Mouse (Mus musculus) CD4-positive, CD25-positive, alpha-beta regulatory T cell, adult 4 months (primary cell): Measurements from ENCODE around the gene Rbm44. TPM values are rescaled to one million over a fixed set of nuclear protein-coding genes. Genes with fewer than 3 reads are reported as not detected.

Experiments
- ATAC-seq: one replicate; pipeline ENCODE4 v1.8.0; 2017
- polyA plus RNA-seq, 2 experiments: library from polyadenylated mRNA; unstranded; fragments of 100-300 nt; shearing (Covaris generic); gene quantifications; one replicate each; pipeline ENCODE4 v1.2.1; 2017

Rbm44 gene
- 1 to 10 TPM in 1 of 2 experiments, under 1 TPM in 1; 0.83 to 2.2 TPM for polyA plus RNA-seq

DNA sequence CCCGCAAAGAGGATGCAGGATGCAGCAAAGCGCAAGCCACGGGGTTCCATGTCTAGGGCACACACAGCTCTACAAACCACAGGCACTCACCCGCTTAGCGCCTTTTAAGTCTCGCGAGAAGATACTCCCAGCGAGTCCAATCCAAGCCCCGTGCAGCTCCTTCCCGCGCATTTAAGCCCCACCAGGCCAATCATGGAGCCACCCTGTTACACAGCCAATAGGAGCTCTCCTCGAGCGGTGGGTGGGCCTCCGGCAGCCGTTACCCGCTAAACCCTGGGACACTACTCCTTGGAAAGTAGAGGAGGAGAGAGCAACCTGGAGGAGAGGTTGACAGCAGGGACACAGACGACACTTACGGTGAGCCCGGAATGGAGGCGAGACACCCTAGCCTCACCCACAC is at the start of gene Rbm44:
TSS of gene Rbm44 (plus strand) at position 277 of the 400 bp plus-strand sequence.
- ATAC-seq, result peak; percentile 81

DNA sequence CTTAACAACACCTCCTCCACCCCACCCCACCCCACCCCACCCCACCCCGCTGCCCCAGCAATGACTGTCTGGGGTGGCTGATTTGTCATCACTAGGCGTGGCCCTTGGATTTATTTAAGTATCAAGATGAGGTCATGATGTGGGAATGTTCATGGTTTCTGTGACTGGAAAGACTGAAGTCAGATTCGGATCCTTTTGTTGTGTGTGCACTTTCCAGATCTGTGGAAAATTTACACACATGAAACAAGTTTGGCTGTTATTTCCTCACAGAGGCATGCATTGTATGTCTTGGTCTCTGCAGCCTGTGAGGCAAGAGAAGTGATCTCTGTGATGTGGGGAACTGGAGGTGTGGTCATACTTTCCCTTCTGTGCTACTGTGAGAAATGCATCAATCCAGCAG is 49.6 kb upstream of the Rbm44 start:
- ATAC-seq, result peak; percentile 53

DNA sequence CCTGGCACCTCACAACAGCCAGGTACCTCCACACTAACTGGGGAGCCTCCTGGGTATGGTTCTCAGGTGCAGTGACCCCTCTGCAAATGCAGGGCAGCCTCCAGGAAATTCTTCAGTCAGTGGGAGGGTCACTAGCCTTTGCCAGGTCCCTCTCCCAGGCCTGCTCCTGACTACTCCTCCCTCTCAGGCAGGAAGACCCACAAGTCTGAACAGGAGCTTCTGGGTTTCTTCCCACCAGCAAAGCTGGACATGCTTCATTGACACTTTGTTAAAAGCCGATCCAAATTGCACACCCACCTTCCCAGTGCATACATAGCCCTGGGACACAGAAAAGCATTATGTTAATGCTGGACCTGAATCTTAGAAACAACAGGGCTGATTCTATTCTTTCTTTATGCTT is 49.0 kb upstream of the Rbm44 start:
- no peak for ATAC-seq

DNA sequence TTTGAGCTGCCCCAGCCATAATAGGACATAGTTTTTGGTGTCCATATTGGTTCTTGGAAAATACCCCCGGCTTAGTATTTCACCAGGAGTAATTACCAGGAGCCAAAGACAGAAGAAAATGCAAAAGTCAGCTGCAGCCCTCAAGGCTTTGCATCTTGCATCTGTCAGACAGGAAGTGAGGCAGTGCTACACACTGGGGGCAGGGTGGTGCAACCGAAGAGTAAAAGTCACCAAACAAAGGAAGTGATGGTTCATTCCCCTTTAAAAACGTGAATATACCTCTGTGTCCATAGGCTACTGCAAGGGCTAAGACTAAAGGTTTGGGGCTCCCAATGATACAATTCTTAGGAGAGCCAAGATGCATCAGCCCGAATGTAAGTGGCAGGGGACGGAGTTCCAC is 48.4 kb upstream of the Rbm44 start:
- ATAC-seq, result peak; percentile 61

DNA sequence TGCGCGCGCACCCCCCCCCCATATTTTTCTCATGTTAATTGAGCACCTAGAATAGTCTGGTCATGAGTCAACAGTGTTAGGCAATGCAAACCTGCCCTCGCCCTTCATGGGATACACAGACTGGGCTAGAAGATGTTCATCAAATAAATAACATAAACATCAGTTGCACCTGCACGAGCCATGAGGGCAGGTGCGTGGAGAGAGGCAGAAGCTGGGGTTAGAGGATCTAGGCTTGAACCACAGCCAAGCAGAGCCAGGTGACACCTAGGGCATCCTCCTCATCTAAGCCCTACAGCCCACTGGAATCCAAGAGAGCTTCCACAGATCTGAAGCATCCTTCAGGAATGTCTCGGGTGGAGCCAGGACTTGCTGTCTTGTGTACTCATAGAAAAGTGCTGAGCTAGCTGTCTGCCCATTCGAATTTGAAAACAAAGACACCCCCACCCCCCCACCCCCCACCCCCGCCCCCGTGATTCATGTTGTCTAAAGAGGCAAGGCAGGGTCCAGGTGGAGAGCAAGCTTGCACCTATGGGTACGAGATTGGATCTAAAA is 47.5 kb upstream of the Rbm44 start:
- ATAC-seq, result no peak

DNA sequence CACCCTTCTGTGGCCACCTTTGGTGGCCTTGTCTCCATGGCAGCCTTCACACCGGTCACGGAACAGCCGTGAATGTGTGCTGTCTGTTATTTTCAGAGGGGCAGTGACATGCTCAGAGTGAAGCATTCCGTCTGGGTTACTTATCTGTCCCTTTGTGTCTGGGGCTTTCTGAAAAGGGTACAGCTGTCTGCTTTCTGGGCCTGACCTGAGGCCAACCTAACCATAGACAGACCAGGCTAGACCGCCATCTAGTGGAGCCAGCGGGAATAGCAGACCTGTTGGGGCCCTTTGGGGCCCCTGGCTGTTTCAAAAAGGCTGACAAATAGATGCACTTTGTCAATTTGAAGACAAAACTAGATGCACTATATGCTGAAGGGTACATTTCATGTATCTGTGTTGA is 46.0 kb upstream of the Rbm44 start:
- ATAC-seq, result peak; percentile 48

DNA sequence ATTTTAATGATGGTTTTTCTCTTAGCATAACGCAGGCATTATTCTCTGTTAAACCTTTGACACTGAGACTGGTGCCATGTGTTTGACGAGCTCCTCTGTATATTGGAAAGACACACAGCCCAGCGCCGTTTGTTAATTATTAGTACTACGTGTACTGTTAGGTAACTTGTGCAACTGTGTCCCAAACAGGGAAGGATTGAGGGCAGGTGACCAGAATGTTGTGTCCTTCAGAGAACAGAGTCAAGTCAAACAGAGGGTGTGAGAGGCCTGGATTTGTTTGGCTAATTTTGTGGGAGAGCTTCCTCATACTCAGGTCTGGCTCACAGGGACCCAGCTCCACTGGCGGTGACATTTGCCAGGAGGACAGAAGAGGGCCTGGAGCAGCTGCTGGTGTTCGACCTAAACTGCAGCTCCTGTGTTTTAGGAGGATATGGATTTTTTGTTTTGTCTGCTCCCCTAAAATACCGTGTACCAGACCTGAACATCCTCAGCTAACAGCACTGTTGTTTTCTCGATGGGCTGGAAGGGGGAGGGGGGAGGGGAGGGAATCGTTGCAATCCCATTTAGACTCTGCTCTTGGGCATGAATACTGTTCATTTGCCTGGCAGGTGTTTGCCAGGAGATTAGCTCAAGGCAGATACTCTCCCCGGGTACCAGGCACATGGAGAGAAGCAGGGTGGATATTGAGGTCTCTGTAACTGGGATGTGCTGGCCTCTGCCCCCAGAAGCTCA is 43.0 kb upstream of the Rbm44 start:
- ATAC-seq, result no peak

DNA sequence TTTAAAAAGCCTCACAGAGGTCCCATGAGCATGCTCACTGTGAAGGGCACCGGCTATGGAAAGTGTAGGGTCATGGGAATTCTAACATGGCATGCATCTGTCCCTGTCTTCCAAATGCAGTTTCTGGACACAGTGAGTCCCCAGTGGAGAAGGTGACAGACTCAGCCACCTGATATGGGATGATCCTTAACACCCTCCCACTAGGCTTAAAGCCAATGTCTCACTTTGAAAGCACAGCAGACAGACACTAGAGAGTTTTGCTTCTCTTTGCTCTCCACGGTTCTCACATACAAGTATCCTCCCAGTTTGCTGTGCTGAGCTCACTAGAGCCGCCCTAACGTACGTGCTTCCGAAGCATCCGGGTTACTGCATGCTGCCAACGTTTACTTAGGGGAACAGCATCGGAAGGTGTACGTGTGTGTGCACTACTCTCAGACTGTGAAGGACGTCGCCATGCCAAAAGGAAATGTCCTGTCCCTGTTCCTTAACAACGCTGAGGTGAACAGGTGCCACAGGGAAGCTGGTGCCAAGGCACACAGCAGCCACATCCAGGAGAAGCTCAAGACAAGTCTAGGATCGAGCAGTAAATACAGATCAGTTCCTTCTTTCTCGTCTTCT is 41.4 kb upstream of the Rbm44 start:
- no peak for ATAC-seq

DNA sequence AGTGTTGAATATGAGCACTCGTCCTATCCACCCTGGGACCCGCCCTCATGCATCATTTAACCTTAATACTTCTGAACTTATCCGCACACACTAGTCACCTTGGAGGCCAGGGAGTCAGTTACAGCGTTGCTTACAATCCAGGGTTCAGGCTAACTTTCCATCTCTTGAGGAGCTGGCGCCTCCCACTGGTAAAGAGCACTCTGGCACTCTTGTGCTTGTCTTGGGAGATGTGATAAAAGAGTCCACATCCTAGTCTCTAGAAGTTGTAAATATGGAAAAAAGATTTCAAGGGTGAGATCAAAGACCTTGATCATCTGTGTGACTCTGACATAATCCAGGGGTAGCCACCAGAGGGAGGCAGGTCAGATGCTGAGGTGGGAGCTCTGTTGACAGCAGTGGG is 37.3 kb upstream of the Rbm44 start:
- ATAC-seq, result no peak

DNA sequence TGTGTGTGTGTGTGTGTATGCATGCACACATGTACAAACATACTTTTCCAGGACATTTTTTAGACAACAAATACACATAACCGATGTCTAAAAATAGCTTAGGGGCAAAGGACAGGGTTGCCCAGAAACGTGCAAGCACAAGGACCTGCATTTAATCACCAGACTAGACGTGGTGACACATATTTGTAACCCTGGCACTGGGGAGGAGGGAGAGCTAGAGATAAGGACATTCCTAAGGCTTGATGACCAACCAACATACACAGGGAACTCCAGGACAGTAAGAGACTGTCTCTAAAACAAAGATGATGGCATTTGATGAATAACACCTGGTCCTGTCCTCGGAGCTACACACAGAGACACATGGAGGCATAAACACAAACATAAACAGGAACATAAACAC is 35.6 kb upstream of the Rbm44 start:
- ATAC-seq, result no peak

DNA sequence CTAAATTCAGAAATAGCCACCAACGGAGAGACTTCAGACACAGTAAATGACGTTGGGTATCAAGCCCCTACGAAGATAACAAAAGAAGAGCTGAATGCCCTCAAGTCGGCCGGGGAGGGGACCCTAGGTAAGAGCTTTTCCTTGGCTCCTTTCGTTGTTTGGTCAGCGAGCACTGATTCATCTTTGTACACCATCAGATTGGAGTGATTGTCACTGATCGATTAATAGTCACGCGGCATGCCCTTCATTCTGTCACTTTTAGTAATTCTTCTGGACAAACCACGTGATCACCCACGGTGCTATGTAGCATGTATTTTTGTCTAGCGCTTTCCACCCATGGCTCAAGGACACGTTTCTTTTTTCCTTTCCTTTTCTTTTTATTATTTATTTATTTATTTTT is 32.7 kb upstream of the Rbm44 start:
- no peak for ATAC-seq

DNA sequence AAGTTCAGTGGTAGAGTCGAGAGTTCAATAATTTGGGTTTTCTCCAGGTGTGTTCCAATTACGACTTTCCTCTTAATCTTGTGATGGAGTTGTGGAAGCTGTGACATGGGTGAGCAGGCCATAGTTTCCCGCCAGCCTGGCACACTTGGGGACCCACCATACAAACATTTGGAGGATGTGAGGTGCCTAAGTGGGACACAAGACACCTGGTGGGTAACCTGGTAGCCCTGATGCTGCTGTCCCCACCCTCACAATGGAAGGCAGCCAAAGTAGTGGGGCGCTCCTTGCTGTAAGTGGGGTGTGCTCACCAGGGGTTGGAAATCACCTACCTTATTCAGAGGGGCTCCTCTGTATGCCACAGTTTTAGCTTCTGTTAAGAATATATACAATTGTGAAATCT is 32.3 kb upstream of the Rbm44 start:
- no peak for ATAC-seq

DNA sequence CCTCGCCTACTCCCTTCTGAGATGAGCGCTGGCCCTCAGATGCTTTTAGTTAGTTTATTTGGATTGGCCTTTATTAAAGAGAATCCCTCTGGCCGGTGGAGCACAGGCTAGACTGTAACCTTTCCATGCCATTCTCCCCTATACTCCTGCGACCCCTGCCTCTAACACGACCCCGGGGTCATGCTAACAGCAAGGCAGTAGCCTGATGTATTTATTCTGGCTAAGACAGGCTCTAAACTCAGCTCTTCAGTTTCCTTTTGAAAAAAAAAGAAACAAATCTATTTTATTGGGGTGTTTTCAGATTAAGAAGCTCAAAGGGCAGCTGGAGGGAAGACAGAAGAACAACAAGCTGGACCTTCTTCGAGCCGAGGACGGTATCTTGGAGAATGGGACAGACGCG is 22.8 kb upstream of the Rbm44 start:
- ATAC-seq, result no peak

DNA sequence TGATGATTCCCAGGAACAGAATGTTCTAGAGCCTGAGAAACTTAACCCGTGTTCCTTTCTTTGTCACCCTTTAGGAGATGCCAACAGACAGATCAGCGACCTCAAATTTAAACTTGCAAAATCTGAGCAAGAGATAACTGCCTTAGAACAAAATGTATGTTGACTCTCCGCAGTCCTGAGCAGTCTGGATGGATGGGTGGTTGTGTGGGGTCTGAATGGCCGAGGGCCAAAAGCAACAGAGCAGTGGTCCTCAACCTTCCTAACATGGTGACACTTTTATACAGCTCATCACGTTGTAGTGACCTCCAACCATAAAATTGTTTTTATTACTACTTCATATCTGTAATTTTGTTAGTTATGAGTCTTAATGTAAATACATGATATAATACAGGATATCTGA is 21.9 kb upstream of the Rbm44 start:
- ATAC-seq, result no peak

DNA sequence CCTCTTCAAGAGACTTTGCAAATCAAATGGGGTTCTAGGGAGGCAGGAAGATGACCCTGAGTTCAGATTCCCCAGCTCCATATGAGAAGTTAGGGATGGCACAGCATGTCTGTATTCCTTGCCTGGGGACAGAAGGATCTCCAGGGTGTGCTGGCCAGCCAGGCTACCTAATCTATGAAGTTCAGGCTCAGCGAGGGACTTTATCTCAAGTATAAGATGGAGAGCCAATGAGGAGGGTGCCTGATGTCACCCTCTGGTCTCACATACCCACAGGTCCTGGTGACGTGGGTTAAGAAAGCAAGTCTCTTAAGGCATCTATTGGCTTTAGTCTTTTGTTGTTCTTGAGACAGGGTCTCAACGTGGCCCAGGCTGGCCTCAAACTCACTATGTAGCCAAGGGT is 21.4 kb upstream of the Rbm44 start:
- ATAC-seq, result no peak

DNA sequence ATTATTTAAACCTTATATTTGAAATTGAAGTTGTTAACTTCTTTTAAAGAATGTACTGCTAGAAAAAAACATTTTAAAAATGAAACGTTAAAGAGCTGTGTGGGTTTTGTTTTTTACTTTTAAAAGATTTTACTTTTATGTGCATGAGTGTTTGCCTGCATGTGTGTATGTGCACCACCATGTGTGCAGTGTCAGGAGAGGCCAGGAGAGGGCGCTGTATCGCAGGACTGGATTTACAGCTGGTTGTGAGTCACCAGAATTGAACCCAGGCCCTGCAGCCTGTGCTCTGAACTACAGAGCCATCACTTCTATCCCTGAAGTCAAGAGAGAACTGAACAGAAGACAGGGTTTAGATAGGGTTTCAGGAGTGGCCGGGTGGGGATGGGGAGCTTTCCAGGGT is 16.0 kb upstream of the Rbm44 start:
- ATAC-seq, result no peak

DNA sequence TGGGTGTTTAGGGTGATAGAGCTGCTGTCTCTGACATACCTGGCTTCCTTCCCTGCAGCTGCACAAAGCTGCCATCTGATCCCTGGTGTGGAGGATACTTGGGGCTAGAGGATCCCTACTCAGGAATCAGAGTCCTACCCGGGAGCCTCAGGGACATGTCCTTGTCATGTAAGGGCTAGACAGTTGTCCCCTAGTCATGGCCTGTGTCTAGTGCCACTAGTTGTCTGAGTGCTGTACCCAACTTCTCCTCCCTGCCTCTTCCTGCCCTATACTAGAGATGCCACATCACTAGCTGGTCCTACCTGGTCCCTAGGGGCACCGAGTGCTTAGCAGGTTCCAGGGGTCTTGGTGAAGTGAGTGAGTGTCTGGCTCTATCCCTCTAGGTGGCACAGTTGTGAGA is 7.9 kb upstream of the Rbm44 start:
- no peak for ATAC-seq

DNA sequence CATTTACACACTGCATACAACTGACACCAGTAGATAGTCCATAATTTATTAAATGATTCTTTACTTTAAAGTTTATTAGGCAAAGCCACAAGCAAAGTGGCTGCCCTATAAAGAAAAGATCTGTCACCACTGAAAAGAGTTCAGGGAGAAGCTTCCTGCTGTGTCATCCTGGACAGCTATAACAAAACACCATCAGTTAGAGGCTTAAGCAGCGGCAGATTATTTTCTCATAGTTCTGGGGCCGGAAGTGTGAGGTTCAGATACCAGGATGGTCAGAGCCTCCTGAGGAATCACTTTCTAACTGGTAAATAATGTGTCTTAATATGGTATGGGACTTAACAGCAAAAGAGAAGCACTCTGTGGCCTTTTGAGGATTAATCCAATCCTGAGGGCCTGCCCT is 6.6 kb downstream of the Rbm44 start:
- ATAC-seq, result no peak

DNA sequence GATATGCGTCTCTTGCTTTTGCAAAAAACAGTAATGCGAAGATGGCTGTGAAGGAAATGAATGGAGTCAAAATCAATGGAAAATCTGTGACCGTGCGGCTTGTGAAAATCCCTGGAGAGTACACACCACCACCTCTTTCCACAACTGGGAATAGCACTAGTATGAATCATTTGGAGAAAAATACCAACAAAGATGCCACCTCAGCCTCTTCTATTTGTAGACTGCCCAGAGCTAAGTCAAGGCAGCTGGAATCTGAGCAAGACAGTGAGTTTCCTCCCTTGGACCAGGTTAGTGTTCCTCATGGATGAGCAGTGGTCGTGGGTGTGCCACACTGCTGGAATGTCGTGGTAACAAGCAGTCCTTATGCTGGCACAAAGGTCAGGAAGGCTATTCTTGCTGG is 21.9 kb downstream of the Rbm44 start:
- ATAC-seq, result no peak

DNA sequence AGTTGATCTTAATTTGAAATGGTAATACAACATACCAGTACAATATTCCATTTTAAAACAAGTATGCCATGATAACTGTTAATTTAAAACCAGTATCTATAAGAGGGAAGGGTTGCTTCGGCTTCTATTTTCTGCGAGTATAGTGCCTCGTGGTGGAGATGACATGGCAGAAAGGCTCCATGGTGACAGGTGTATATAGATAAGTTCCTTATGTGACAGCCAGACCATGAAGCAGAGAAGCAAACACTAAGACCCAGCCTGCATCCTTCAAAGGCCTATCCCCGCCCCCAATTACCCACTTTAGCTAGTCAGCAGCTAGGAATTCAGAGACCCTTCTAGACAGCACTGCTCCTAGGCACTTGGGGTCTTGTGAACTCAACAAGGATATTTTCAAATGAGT is 24.3 kb downstream of the Rbm44 start:
- no peak for ATAC-seq

DNA sequence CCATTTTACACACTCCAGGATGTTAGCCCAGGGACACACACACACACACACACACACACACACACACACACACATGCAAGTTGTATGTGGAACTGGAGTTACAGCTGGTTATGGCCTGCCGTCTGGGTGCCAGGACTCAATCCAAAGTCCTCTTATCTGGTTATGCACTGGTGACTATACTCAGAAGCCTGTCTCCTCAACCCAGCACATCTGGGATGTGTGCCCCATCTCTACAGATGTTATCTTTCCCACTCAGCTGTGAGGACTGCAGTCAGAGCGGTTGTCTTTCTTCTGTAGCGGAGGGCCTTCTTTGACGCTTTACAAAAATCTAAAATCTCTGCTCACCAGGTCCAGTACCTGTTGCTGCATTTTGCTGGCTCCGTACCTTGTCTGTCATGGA is 29.9 kb downstream of the Rbm44 start:
- ATAC-seq, result no peak

DNA sequence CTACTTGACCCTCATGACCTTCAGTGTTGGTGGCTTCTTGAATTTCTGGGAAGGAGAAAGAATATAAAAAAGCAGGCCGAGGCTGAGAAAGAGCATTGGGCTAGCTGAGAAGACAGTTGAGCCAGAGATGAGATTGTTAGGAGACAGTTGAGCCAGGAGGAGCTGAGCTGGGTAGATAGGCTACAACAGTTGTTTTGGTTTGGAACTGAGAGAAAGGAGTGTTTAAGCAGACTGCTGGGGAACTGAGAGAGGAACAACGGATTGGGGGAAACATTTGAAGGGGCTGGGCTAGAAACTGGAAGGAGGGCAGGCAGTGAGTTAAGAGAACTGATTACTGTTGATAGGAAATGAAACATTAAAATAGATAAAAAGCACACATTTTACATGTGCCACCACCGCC is 31.1 kb downstream of the Rbm44 start:
- no peak for ATAC-seq

DNA sequence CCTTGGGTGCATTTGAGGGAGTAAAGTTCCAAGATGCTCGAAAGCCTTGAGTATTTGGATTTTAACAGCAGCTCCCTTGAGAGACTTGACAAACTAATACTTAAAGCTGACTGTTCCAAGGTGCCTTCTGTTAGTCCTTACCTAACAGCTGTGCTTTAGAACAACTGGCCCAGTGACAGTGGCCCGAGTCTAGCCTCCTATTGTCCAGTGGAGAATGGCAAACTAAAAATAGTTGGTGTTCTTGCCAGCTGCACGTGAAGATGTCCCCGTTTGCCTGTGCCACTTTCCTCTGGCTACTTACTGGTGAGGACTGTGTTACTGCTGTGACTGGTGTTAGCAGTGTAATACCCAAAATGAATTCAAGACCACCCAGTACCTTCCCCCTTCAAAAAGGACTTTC is 32.0 kb downstream of the Rbm44 start:
- ATAC-seq, result no peak

DNA sequence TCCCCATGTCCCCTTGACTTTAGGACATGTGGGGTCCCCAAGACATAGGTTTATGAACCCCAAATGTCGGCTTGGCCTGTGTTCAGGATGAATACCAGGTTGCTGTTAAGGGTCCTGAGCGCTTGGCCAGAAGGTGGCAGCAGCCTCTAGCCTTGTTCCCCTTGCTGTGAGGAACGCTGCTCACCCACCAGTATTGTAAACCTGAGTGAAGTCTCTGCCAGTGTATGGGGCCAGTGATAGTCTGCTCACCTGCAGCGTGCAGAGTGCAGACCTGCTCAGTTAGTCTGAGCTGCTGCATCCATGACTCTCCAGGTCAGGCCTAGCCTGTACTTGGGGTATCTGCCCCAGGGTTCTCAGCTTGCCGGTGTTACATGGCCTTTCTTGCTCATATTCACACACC is 34.2 kb downstream of the Rbm44 start:
- ATAC-seq, result peak; percentile 71
